Mouse (Mus musculus) kidney, adult 9 months (tissue): ENCODE measurements around the gene Upk3bl.
"Not testable (repeated sequence)": the region's sequence is repeated elsewhere in the genome, so short reads cannot be mapped to it uniquely, and the experiment has no call there.

Experiments
- DNase-seq: peaks from one replicate; pipeline ENCODE4 v3.0.0; 2022

Gene Upk3bl

DNA sequence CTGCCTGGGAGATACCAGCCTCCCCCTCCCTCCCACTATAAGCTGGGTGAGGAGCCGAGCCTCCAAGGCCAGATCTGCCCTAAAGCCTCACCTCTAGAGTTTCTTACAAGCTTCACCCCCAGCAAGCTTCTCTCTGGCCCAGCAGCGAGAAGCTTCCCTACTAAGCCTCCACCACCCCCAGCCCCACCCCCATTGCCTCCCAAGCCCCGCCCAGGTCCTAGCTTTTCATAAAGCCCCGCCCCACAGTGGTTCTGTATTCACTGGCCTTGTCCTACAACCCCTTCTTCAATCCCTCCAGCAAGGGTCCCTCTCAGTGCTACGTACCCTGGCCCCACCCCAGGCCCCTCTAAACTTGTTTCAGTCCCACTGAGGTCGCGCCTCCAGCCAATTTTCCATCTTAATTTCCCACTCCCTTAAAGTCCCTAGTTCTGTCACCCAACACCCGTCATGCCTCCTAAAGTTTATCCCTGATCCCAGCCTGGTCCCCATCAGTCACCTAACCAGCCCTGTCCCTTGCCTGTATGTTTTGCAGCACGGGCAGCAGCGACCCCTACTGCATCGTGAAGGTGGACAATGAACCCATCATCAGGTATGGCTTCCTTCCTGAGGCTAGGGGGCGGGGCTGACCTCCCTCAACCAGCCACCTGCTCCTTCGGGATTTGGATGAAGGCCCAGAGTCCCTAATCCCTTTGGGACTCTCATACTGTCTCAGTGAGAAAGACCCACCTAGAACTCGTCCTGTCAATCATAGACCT lies 34.7 kb downstream of the Upk3bl start:
- DNase-seq = no peak

DNA sequence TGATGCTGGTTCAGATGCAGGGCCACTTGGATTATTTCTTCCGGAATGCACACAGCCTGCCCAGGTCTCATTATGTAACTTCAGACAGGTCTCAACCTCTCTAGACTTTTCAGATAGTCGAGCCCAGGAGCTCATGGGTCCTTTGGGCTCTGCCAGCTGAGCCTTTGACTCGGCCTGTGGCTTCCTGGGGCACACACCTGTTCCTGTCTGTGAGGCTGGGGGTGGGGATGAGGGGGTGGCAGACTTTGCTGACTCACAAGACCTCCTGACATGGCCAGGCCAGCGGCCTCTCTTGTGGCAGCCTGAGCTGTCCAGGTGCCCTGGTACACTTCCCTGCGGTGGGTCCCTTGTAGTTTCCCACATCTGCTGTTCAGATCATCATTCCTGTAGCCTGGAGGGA lies 37.6 kb downstream of the Upk3bl start:
- DNase-seq = no peak

DNA sequence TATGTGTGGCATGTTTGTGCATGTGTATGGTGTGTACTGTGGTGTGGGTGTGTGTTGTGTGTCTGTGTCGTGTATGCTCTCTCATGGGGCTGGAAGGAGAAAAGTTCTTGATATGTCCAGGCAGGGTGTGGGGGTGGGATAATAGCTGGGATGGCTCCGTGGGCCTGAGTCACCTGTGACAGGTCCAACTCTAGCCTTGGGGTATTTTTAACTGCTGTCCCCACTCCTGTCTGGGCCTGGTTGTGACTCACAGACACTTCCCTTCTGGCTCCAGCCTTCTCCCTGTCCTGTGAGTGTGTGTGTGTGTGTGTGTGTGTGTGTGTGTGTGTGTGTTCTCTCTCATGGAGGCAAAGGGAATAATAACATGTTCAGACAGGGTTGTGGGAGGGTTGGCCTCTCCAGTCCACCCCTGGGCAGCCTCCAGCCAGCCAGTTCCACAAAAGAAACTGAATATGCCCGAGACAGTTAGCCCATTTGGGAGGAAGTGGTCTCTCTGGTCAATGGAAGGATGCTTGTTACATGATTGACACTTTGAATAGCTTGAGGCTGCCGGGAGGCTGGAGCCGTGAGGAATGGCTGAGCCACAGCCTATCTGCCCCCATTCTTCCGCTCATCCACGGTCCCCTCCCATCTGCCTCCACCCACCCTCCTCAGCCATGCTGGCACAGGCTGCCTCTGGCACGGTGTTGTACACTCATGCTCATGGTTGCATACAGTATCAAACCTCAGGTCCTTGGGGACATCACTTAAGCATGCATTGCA lies 40.1 kb downstream of the Upk3bl start:
- no peak for DNase-seq

DNA sequence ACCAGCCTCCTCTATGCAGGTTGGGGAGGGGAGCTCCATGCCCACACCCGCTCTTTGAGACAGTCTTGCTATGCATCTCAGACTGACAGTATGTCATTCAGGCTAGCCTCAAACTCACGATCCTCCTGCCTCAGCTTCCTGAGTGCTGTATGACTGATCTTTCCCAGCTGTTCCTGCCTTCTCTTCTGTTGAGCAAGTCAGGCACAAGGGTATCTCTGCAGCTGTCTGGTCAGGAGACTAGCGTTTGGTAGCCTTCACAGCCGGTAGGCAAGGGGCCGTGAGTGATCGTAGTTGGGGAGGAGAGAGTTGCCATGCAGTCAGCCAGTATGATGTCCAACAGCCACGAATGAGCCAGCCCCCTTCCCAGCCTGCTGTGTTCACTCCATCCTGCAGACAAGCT lies 40.8 kb downstream of the Upk3bl start:
- no peak for DNase-seq

DNA sequence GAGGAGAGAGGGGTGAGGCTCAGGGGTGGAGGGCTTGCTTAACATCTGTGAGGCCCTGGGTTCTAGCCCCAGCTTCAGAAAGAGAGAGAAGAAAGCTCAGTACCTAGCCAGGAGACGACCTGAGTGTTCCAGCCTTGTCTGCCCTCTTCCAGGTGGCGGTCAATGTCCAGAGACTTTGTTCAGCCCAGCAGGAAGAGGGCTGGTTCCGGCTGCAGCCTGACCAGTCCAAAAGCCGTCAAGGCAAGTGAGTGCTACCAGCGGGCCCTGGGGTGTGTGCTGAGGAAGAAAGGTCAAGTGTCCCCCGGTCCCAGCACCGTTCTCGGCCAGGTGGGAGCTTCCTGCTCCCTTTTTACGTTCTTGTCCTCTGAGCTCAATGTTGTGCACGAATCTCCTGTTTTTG lies 44.2 kb downstream of the Upk3bl start:
- peak; percentile 80 for DNase-seq

DNA sequence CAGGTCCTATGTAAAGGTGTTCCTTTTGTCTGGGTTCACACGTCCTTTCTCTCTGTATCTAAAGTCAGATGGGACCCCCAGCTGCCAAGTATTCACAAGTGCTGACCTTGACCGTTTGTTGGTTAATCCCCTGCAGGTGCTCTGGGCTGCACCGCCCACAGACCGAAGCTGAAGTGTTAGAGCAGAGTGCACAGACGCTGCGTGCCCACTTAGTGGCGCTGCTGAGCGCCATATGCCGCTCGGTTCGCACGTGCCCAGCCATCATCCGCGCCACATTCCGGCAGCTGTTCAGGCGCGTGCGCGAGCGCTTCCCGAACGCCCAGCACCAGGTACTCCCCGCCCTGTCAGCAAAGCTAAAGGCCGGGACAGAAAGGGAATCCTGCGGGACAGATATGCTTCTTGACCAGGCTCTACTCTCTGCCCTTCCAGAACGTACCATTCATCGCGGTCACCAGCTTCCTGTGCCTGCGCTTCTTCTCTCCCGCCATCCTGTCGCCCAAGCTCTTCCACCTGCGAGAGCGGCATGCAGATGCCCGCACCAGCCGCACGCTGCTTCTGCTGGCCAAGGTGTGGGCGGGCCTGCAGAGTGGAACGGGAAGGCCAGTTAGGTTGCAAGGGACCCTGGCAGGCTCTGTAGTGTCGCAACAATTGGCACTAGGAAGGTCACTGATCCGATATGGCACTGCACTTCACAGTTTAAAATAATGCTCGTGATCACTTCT lies 48.0 kb downstream of the Upk3bl start:
- peak; percentile 74 for DNase-seq

DNA sequence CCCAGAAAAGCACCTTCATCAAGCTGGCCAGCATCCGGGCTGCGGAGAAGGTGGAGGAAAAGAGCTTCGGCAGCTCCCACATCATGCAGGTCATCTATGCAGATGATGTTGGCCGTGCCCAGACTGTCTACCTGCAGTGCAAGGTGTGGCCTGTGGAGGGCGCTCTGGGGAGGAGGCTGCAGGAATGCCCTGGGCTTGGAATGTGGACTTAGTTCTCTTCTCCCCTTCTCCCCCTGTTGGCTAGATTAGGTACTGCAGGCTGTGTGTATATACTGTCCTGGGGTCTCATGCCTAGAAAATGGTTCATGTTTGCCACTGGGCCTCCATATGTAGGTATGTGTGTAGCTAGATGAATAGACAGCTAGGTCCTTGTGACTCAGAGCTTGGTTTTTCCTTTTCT lies 50.2 kb downstream of the Upk3bl start:
- DNase-seq = no peak

DNA sequence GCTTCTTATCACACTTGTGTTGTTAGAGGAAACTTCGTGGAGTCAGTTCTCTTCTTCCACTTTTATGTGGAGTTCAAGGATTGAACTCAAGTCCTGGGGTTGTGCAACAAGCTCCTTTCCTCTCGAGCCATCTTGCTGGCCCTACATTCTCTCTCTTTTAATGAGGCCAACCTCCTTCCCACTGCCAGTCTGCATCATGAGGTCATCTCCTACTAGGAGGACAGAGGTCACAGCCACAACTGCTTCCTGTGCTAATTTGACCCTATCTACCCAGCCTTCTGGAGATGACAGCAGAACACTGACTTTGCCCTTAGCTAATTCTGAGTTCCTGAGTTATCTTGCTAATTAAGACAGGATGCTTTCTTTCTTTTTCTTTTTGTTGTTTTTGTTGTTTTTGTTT lies 54.2 kb downstream of the Upk3bl start:
- DNase-seq = no peak

DNA sequence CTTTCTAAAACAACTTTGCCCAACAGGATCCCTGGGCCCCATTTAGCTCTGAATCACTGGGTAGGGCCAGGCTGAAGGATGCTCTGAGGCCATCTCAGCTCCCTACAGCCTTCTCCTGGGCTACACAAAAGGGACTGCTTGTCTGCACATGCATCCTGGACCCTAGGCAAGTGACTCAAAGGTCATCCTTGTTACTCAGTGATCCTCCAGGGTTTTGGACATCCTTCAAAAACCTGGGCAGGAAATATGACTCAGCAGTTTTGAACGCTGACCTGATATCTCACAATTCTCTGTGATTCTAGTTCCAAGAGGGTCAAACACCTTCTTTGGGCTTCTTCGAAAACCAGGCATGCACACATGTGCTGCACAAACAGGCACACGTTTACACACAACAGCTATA lies 54.8 kb downstream of the Upk3bl start:
- peak; percentile 41 for DNase-seq

DNA sequence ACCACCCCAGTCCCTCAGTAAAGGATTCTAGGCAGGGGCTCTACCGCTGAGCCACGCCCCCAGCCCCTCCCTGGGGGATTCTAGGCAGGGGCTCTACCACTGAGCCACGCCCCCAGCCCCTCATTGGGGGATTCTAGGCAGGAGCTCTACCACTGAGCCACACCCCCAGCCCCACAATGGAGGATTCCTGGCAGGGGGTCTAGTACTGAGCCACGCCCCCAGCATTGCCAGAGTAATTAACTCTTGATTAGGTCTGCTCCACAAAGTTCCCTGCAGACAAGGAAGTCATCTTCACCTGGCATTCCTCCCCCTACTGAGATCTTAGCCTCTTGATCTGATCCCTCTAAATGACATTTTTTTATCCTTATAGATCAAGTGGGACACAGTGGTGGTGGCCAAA lies 59.3 kb downstream of the Upk3bl start:
- not testable (repeated sequence) for DNase-seq
